Mouse (Mus musculus): ENCODE measurements at regions not wholly inside any gene's neighbourhood (a gene's known extent, or its start where the extent isn't known, plus 50 kb on each side); places are given as distances from the start of the nearest gene placed in this dataset.

DNA sequence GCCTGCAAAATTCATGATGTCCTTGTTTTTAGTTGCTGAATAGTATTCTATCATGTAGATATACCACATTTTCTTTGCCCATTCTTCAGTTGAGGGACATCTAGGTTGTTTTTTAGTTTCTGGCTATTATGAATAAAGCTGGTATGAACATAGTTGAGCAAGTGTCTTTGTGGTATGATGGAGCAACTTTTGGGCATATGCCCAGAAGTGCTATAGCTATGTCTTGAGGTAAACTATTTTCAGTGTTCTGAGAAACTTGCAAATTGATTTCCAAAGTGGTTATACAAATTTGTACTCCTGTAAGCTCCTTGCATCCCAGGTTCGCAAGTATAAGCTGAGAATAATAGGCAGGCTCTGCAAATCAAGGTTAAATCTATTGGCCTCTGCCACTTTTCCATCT is 473.8 kb upstream of the Zeb2 start:
- TF ChIP-seq POLR2A (IDR thresholded peaks at IDR 0.05; ENCODE audit: control insufficient read depth in 1 of 2, insufficient read depth in 1 of 2, low read depth in 1 of 2, low read length in 2 of 2, poor library complexity in 1 of 2) (no peak), CTCF (IDR thresholded peaks at IDR 0.05 in 2 of 3, conservative IDR thresholded peaks at IDR 0.05 in 1 of 3; ENCODE audit: control insufficient read depth in 1 of 3, insufficient read depth in 1 of 3, low read depth in 2 of 3, low read length in 3 of 3, poor library complexity in 1 of 3, severe bottlenecking in 1 of 3) (no peak), HCFC1 (IDR thresholded peaks at IDR 0.05; ENCODE audit: low read depth, low read length) (no peak)
